Mouse (Mus musculus) brain, embryonic 14.5 days (tissue): ENCODE measurements around the gene Mal. TPM values are rescaled to one million over a fixed set of nuclear protein-coding genes. Genes with fewer than 3 reads are reported as not detected.

Source experiments
- DNase-seq: peaks from one replicate; pipeline ENCODE4 v3.0.0-alpha.2; 2011; ENCODE audit warnings: low read depth
- CTCF ChIP-seq: fragments of 200-500 bp; IDR thresholded peaks from 2 replicates; pipeline ENCODE4 v1.5.1; 2012; ENCODE audit warnings: inconsistent platforms, mild to moderate bottlenecking, moderate library complexity, borderline replicate concordance; ENCODE audit not compliant: insufficient read depth, insufficient read length; ENCODE audit errors: extremely low read depth
- POLR2A ChIP-seq: fragments of 200-500 bp; IDR thresholded peaks from 2 replicates; pipeline ENCODE4 v1.6.1; 2012; ENCODE audit warnings: mild to moderate bottlenecking, inconsistent platforms, borderline replicate concordance; ENCODE audit not compliant: poor library complexity, insufficient read depth, insufficient read length, severe bottlenecking; ENCODE audit errors: extremely low read depth
- polyA plus RNA-seq: library from polyadenylated mRNA; depleted of rRNA; stranded (reverse); fragments of >200 nt; gene quantifications from 2 replicates; pipeline ENCODE4 v1.2.3, GENCODE M21; 2012; rRNA removed

The Mal gene
- 0.68 and 1.0 TPM in 2 replicates for polyA plus RNA-seq

- TF ChIP-seq POLR2A: no peak
- no peak for TF ChIP-seq CTCF
- peak; percentile 3 for DNase-seq
Measured at GRCm38 (mm10) chr2:127656086-127656720, at the start of gene Mal. Gene Mal, minus strand, starts transcription at chr2:127656695.

DNA sequence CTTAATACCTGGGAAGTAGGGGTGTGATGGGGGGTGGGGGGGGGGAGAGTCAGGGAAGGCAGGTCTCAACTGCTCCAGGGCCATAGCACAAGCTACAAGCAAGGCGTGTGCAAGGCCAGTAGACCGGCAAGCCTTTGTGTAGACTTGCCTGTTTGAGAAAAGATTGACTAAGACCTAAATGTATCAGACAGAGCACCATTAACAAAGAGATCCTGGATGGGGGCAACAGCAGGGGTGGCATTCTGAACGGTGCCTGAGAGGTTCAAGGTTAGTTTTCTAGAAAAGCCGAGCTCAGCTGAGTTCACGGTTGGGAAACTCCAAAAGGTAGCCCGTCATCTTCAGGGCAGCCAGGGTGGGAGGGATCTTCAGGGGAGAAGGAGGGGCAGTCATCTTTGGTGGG, 48.8 kb upstream of the Mal start:
- no peak for DNase-seq
- TF ChIP-seq POLR2A: no peak
- TF ChIP-seq CTCF: no peak

DNA sequence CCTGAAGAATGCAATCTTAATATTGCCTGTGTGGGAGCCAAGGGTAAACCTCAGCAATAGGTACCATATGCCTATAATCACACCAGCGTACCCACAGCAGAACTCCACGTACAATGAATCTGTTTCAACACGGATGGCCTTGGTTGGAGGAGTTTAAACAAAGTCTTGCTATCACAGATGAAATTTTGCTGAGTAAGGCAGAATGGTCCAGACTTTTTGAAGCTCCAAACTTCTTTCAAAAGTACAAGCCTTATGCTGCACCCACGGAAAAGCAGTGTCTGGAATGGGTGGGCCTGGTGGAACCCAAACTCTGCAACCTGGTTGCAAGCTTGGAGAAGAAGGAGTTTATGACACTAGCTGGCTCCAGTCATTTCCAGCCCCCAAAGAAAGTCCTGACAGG, 32.7 kb upstream of the Mal start:
- no peak for DNase-seq
- TF ChIP-seq POLR2A: no peak
- TF ChIP-seq CTCF: no peak

DNA sequence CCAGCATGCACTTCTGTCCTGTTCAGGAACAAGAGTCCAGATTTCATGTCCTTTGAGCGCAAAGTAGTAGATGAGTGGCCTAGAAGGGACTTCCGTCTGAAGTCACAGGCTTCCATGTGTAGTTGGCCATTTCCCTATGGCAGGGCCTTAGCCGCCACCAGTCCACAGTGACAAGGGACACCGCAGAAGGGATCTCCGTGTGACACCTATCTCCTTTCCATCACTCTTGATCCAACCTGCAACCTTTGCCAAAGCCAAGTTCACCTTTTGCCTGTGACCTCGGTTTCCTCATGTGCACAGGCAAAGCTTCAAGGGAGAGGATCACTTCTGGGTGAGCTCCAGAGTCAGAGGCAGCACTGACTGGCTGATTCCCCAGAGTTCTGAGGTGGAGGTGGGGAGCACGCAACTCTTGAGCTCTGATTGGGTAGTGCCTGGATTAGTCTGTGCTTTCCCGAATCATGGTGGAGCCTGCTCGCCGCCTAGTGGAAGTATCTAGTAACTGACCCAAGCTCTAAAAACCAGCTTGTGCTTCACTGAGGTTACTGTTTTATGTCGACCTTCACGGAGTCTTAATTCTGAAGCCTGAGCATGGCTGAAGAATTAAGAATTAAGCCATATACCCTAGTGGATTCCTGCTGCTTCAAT, 27.3 kb upstream of the Mal start:
- peak; percentile 79 for TF ChIP-seq CTCF
- no peak for TF ChIP-seq POLR2A
- peak; percentile 85 for DNase-seq

DNA sequence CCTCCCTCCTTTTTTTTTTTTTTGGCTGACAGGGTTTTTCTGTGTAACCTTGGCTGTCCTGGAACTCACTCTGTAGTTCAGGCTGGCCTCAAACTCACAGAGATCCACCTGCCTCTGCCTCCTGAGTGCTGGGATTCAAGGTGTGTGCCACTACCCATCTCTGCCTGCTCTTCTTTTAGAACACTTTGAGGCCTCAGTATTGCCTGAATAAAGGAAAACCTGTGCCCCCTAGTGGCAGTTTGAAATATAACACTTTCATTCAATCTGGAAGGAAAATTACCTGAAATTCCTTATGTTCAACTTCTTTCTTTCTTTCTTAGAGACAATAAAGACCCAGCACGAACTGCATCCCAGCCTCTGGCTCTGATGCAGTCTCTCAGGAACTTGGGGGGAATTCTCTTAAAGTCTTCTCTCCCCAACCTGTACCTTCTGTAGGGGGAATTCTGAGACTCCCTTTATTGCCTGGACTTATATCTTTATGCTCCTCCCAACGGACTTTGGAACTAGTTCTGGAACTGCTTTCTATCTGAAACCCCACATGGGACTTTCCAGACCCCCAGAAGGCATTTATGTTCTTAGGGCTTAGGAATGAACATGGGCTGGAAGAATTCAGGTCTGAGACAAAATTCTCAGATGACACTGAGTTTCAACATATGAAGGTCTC, 11.5 kb upstream of the Mal start:
- peak; percentile 58 for DNase-seq
- peak; percentile 21; the same call in 1 of the 2 replicates for TF ChIP-seq CTCF
- TF ChIP-seq POLR2A: no peak

GRCm38 (mm10) chr2:127667015-127667414, 10.5 kb upstream of the Mal start:
- TF ChIP-seq POLR2A (no peak), CTCF (no peak)

GRCm38 (mm10) chr2:127662708-127663107, 6.2 kb upstream of the Mal start:
- no peak for TF ChIP-seq POLR2A
- no peak for TF ChIP-seq CTCF
- no peak for DNase-seq

More at GRCm38 (mm10) chr2:127667015-127667414, 10.5 kb upstream of the Mal start:
- DNase-seq: no peak

DNA sequence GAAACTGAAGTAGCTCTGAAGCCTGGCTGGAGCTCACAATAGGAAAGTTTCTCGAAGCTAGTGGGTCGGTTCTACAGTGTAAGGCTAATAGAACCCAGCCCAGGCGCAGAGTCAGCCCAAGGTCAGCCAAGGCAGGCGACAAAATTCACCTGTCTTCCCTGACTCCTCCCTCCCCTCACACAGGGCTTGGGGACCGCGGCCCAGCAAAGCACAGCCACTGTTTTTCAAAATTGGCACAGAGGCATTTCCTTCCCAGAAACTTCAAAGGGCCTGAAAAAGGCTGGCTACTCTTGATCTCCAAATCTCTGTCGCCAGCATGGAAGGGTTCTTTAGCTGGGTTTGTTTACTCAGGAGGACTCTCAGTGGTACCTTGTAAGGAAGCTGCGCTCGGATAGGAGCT, 1.1 kb downstream of the Mal start:
- peak; percentile 2 for DNase-seq
- no peak for TF ChIP-seq CTCF
- no peak for TF ChIP-seq POLR2A

DNA sequence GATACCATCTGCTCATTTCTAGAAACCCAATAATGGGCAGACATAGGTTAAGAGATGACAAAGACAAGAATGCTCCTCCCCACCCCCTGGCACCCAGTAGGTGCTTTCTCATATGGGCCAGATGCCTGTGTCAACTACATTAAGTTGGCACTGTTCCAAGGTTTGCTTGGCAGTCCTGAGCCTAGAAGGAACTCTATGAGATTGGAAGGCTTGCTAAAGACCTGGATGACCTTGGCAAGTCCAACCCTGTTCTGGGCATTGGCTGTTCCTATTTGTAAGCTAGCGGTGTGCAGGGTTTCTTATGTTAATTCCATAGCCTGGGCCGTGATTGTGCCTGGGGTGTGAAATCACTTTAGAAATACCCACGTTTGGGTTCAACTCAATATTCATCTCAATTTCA, 1.7 kb downstream of the Mal start:
- DNase-seq: peak; percentile 1
- TF ChIP-seq POLR2A (no peak), CTCF (no peak)

DNA sequence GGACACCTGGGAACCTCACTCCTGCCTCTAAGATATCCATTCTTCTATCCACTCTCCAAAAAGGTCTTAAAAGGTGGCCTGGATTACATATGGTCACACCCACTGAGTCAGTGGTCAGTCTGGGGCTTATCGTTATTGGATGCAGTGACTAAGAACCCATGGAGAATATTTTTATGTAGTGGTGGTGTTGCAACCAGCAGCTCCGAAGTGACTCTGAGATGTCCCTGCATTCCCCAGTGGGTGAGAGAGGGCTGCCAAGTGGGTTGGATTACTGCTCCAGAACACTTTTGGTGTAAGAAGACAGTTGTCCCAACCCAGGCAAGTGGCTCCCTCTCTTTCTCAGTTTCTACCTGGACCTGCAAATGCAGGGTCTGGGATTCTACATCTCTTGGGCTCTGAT, 3.7 kb downstream of the Mal start:
- no peak for DNase-seq
- TF ChIP-seq POLR2A: no peak
- no peak for TF ChIP-seq CTCF

DNA sequence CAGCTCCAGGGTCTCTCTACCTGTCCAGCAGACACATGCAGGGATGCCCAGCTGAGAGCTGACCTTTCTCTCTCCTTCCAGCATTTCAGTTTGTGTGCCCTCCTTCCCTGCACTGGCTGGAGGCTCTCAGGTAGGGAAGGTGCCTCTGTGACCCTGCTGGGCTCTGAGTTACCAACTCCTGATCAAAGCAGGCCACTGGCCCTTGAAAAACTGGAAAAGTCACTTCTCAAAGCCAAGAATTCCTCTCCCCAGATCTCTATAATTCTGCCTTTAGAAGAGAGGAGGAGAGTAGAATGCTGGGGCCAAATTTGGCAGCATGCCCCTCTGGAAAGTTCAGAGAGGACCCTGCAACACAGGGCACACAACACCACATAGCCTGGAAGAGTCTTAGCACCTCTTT, 4.2 kb downstream of the Mal start:
- no peak for DNase-seq

More for the DNA sequence above, 4.2 kb downstream of the Mal start:
- TF ChIP-seq POLR2A (no peak), CTCF (no peak)
